Mouse (Mus musculus) layer of hippocampus, adult 9-10 months (tissue): Measurements from ENCODE around the gene Mboat7.

Experiments used
- DNase-seq: peaks from one replicate; pipeline ENCODE4 v3.0.0; 2022; ENCODE audit warnings: low spot score

Mboat7 gene

GRCm38 (mm10) chr7:3643412-3643811 is 49.9 kb downstream of the Mboat7 start:
- no peak for DNase-seq

GRCm38 (mm10) chr7:3630478-3630815 is 62.9 kb downstream of the Mboat7 start:
- no peak for DNase-seq

GRCm38 (mm10) chr7:3629543-3630477 is 63.5 kb downstream of the Mboat7 start, which contains the start of the genes Tfpt and Prpf31:
Gene Tfpt (minus strand): TSS chr7:3629929.
Gene Prpf31 (plus strand): TSS chr7:3629985.
- DNase-seq = peak; percentile 93

- DNase-seq = no peak
Measured at GRCm38 (mm10) chr7:3629030-3629429, 64.3 kb downstream of the Mboat7 start.
